Mouse (Mus musculus) lung, postnatal 0 days (tissue): ENCODE data around the gene Robo2. TPM values are rescaled to one million over a fixed set of nuclear protein-coding genes. Genes with fewer than 3 reads are reported as not detected.

ENCODE experiments used
- ATAC-seq: fragments of 200-750 bp; cut with Nextera tagmentation; 2 replicates; pipeline ENCODE4 v1.8.0; 2017; ENCODE audit warnings: moderate library complexity
- DNase-seq: peaks from one replicate; pipeline ENCODE4 v3.0.0-alpha.2; 2016; ENCODE audit warnings: low spot score
- H3K27ac ChIP-seq: fragments of 300-500 bp; sonication (generic); 2 replicates; pipeline ENCODE4 v1.5.1; 2014; ENCODE audit warnings: antibody characterized with exemption, mild to moderate bottlenecking, low read length, mixed read lengths
- H3K27me3 ChIP-seq: fragments of 300-500 bp; sonication (generic); replicated peaks from 2 replicates; pipeline ENCODE4 v1.6.1; 2014; ENCODE audit warnings: low read length, mixed read lengths; ENCODE audit not compliant: insufficient read depth
- H3K36me3 ChIP-seq: fragments of 300-500 bp; sonication (generic); 2 replicates; pipeline ENCODE4 v1.6.1; 2014; ENCODE audit warnings: low read length, mixed read lengths; ENCODE audit not compliant: insufficient read depth
- H3K4me1 ChIP-seq: fragments of 300-500 bp; sonication (generic); 2 replicates; pipeline ENCODE4 v1.6.1; 2014; ENCODE audit warnings: antibody characterized with exemption, low read depth, low read length, mixed read lengths; ENCODE audit not compliant: insufficient read depth
- H3K4me2 ChIP-seq: fragments of 300-500 bp; sonication (generic); replicated peaks from 2 replicates; pipeline ENCODE4 v1.6.1; 2014; ENCODE audit warnings: low read depth, mild to moderate bottlenecking, low read length, moderate library complexity, mixed read lengths
- H3K4me3 ChIP-seq: fragments of 300-500 bp; sonication (generic); 2 replicates; pipeline ENCODE4 v1.5.1; 2014; ENCODE audit warnings: low read depth, low read length
- H3K9ac ChIP-seq: fragments of 300-500 bp; sonication (generic); replicated peaks from 2 replicates; pipeline ENCODE4 v1.6.1; 2014; ENCODE audit warnings: low read depth, mild to moderate bottlenecking
- H3K9me3 ChIP-seq: fragments of 300-500 bp; sonication (generic); 2 replicates; pipeline ENCODE4 v1.6.1; 2016; ENCODE audit warnings: low read length, mixed read lengths
- CTCF ChIP-seq: IDR thresholded peaks from 2 replicates; pipeline ENCODE4 v1.5.1; 2016; ENCODE audit warnings: antibody characterized with exemption, mild to moderate bottlenecking
- EP300 ChIP-seq: IDR thresholded peaks from 2 replicates; pipeline ENCODE4 v1.6.1; 2016; ENCODE audit warnings: antibody characterized with exemption, mild to moderate bottlenecking, control low read depth
- WGBS: fragments of 180-500 bp; shearing (Covaris S2); extraction: QIAGEN DNeasy Blood & Tissue Kit; methylation state at CpG from one replicate; pipeline ENCODE4 v1.1.7; 2014; 5-methylcytosine and 5-hydroxymethylcytosine counted together
- polyA plus RNA-seq: library from polyadenylated mRNA; unstranded; fragments of >200 nt; fragmentation: Nextera tagmentation; extraction: Ambion mirVana; gene quantifications from 2 replicates; pipeline ENCODE4 v1.2.1, GENCODE M21; 2015

Gene Robo2
- polyA plus RNA-seq, 1 experiment from 2014 or later: 13.3 TPM

DNA sequence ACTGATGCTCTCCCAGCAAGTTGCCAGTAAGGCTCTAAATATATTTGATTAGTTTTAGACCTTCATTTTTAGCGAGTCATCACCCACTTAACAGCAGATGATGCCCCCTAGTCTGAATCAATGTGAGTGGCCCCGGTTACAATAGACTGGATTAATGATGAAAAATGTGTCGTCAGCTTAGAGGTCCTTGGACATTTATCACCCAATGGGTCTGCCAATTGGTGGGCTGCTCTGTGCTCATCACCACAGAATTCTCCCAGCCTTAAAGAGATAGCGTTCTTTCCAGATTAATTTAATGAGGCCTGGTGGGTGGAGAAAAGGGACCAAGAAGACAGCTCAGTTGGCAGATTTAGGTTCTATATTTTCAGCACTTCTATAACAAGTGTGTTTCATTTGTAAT is 138.6 kb downstream of the Robo2 start:
- no peak for DNase-seq

GRCm38 (mm10) chr16:74258241-74258640 is 153.4 kb downstream of the Robo2 start:
- Histone ChIP-seq H3K9ac (no peak overlapping the region), H3K4me1 (no peaks in the 10 kb centered on the region), H3K27ac (no peak overlapping the region), H3K27me3 (no peaks in the 10 kb centered on the region), H3K36me3 (no peaks in the 10 kb centered on the region), H3K9me3 (no peaks in the 10 kb centered on the region), H3K4me2 (no peak overlapping the region), H3K4me3 (no peak overlapping the region)
- no peak for TF ChIP-seq CTCF
- no peak for TF ChIP-seq EP300
- ATAC-seq (no peak), DNase-seq (no peak)
- 80% methylated on average over 2 of the region's 2 CpGs for WGBS

More for the DNA sequence above, 138.6 kb downstream of the Robo2 start:
- no peak overlapping the region for H3K9ac ChIP-seq
- WGBS: 54% methylated on average over 4 of the region's 4 CpGs
- H3K27ac ChIP-seq: no peak overlapping the region
- no peak overlapping the region for H3K4me3 ChIP-seq
- no peaks in the 10 kb centered on the region for H3K27me3 ChIP-seq
- no peaks in the 10 kb centered on the region for H3K36me3 ChIP-seq
- TF ChIP-seq EP300 (no peak), CTCF (no peak)
- ATAC-seq: no peak
- no peaks in the 10 kb centered on the region for H3K4me1 ChIP-seq
- no peaks in the 10 kb centered on the region for H3K9me3 ChIP-seq
- H3K4me2 ChIP-seq: no peak overlapping the region

DNA sequence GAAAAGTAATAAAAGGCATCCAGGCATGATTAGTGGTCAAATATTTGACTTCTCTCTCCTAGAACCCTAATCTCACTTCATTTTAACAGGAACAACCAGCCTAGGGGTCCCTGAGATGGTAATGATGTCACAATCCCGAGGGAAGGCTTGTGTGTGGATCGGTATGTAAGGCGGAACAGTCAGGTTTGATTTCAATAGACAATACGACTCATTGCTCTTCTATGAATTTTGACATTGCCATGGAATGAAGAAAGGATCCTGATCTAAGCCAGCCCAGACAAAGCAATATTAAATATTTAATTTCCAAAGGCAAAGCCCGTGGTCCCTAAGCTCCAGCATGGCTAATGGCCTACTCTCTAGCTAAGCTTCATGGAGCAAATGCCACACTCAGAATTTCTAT is 167.2 kb downstream of the Robo2 start:
- DNase-seq (no peak), ATAC-seq (no peak)
- Histone ChIP-seq H3K4me1 (no peaks in the 10 kb centered on the region), H3K36me3 (no peaks in the 10 kb centered on the region), H3K9ac (no peak overlapping the region), H3K9me3 (no peaks in the 10 kb centered on the region), H3K4me3 (no peak overlapping the region), H3K4me2 (no peak overlapping the region), H3K27me3 (no peaks in the 10 kb centered on the region), H3K27ac (no peak overlapping the region)
- no peak for TF ChIP-seq EP300
- no peak for TF ChIP-seq CTCF
- WGBS: 92% methylated on average over 5 of the region's 5 CpGs

- H3K27ac ChIP-seq: no peak overlapping the region
- 85% methylated on average over 1 of the region's 1 CpGs for WGBS
- ATAC-seq: no peak
- H3K4me3 ChIP-seq: no peak overlapping the region
- no peaks in the 10 kb centered on the region for H3K4me1 ChIP-seq
- H3K36me3 ChIP-seq: no peaks in the 10 kb centered on the region
- TF ChIP-seq CTCF: no peak
- TF ChIP-seq EP300: no peak
- H3K9me3 ChIP-seq: no peaks in the 10 kb centered on the region
- H3K4me2 ChIP-seq: no peak overlapping the region
- no peaks in the 10 kb centered on the region for H3K27me3 ChIP-seq
- DNase-seq: no peak
- no peak overlapping the region for H3K9ac ChIP-seq
Measured at GRCm38 (mm10) chr16:74241534-74241933, 170.1 kb downstream of the Robo2 start.

DNA sequence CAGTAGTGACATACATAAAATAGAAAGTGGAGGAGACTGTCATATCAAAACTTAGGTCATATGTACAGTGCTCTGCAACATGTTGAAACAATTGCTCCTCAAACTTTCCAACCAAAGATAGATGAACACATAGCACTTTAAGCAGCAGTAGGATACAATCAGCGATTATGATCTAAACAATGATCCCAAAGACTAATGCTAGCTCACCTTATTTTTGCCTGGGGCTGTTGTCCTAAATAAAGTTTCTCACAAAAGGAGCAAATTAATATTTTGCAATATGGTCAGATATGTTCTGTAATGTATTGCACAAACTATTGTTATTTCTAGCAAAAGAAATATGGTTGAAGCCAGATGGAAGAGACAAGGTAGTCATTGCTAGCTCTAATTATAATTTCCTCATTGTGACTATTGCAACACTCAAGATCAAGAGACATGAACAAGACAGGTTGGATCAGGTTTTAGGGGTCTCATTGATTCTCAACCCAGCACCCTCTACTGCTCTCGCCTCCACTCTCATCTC is 174.2 kb downstream of the Robo2 start:
- WGBS: 86% methylated on average over 2 of the region's 2 CpGs
- H3K27me3 ChIP-seq: no peaks in the 10 kb centered on the region
- no peaks in the 10 kb centered on the region for H3K9me3 ChIP-seq
- no peak for DNase-seq
- no peaks in the 10 kb centered on the region for H3K4me1 ChIP-seq
- H3K27ac ChIP-seq: no peak overlapping the region
- H3K36me3 ChIP-seq: no peaks in the 10 kb centered on the region
- no peak overlapping the region for H3K4me3 ChIP-seq
- no peak overlapping the region for H3K4me2 ChIP-seq
- TF ChIP-seq EP300: no peak
- TF ChIP-seq CTCF: no peak
- H3K9ac ChIP-seq: no peak overlapping the region
- ATAC-seq: no peak

GRCm38 (mm10) chr16:74234393-74235059 is 177.1 kb downstream of the Robo2 start:
- no peak overlapping the region for H3K9ac ChIP-seq
- H3K36me3 ChIP-seq: no peaks in the 10 kb centered on the region
- no peak overlapping the region for H3K4me3 ChIP-seq
- H3K9me3 ChIP-seq: no peaks in the 10 kb centered on the region
- ATAC-seq (no peak), DNase-seq (no peak)
- H3K4me2 ChIP-seq: no peak overlapping the region
- H3K4me1 ChIP-seq: no peaks in the 10 kb centered on the region
- H3K27me3 ChIP-seq: no peaks in the 10 kb centered on the region
- WGBS: 82% methylated on average over 6 of the region's 6 CpGs
- no peak overlapping the region for H3K27ac ChIP-seq
- TF ChIP-seq CTCF (no peak), EP300 (no peak)

DNA sequence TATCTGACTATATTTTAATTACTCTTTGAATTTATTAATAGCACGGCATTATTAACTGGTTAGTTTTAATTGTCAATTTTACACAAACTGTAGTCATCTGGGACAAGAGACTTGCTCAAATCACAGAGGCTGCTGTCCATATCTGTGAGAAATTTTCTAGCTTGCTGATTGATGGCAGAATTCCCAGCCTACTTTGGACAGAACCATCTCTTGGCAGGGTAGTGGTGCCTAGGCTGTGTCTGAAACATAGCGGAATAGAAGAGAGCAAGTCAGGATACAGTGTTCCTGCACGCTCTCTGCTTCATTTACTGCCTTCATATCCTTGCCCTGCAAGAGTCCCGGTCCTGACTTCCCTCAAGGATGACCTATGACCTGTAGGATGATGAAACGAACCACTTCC is 178.0 kb downstream of the Robo2 start:
- no peak overlapping the region for H3K4me2 ChIP-seq
- ATAC-seq (no peak), DNase-seq (no peak)
- H3K36me3 ChIP-seq: no peaks in the 10 kb centered on the region
- no peaks in the 10 kb centered on the region for H3K27me3 ChIP-seq
- H3K4me3 ChIP-seq: no peak overlapping the region
- no peak overlapping the region for H3K27ac ChIP-seq
- 57% methylated on average over 5 of the region's 5 CpGs for WGBS
- TF ChIP-seq EP300: no peak
- TF ChIP-seq CTCF: no peak
- no peaks in the 10 kb centered on the region for H3K9me3 ChIP-seq
- H3K4me1 ChIP-seq: no peaks in the 10 kb centered on the region
- H3K9ac ChIP-seq: no peak overlapping the region
